Mouse (Mus musculus) erythroblast, embryonic 14.5 days (primary cell): Measurements from ENCODE around the gene Dgkb.

Experiments
- GATA1 ChIP-seq: IDR thresholded peaks from 2 replicates; pipeline ENCODE4 v1.6.1; 2012; ENCODE audit warnings: low read length, inconsistent platforms, mixed read lengths
- TAL1 ChIP-seq: IDR thresholded peaks from 3 replicates; pipeline ENCODE4 v1.6.1; 2012; ENCODE audit warnings: low read length, inconsistent platforms, mixed read lengths

- TF ChIP-seq GATA1 (no peak), TAL1 (no peak)
Measured at GRCm38 (mm10) chr12:38232665-38233064, 415.1 kb downstream of the Dgkb start.
